Mouse (Mus musculus) spleen, adult 2 months (tissue): ENCODE results near the gene Adcy2.

Source experiments
- CTCF ChIP-seq: fragments of 200-500 bp; IDR thresholded peaks from 2 replicates; pipeline ENCODE4 v1.5.1; 2011; ENCODE audit warnings: mild to moderate bottlenecking, inconsistent platforms; ENCODE audit not compliant: insufficient read depth, insufficient read length, insufficient replicate concordance; ENCODE audit errors: extremely low read depth
- POLR2A ChIP-seq: fragments of 200-500 bp; IDR thresholded peaks from 2 replicates; pipeline ENCODE4 v1.6.1; 2011; ENCODE audit warnings: low read depth, low read length, inconsistent platforms

GRCm38 (mm10) chr13:68597199-68597598 is 402.1 kb downstream of the Adcy2 start, which contains the start of gene 1700001L19Rik:
- TF ChIP-seq CTCF (no peak), POLR2A (no peak)
